Mouse (Mus musculus): Measurements from ENCODE around the gene Trpt1. TPM values are rescaled to one million over a fixed set of nuclear protein-coding genes. Genes with fewer than 3 reads are reported as not detected.
A peak's percentile ranks its signal among the peaks of the same experiment; 100 is the strongest.
"Not testable (repeated sequence)": the region's sequence is repeated elsewhere in the genome, so short reads cannot be mapped to it uniquely, and the experiment has no call there.

Gene Trpt1
- polyA plus RNA-seq, 1 experiment from 2014 or later, result 12.7 TPM

GRCm38 (mm10) chr19:6987904-6988285 is 8.0 kb upstream of the Trpt1 start:
- no peak for ATAC-seq (ENCODE audit: low FRiP score, low read depth)
- peaks cover 32% of the 10 kb centered on the region for H3K4me1 ChIP-seq

GRCm38 (mm10) chr19:6989251-6989650 is 6.7 kb upstream of the Trpt1 start:
- no peak overlapping the region for H3K27ac ChIP-seq
- H3K27me3 ChIP-seq (replicated peaks), result no peaks in the 10 kb centered on the region
- no peaks in the 10 kb centered on the region for H3K9me3 ChIP-seq
- H3K9ac ChIP-seq, result no peak overlapping the region
- no peak overlapping the region for H3K4me3 ChIP-seq
- H3K36me3 ChIP-seq, result peaks cover 10% of the 10 kb centered on the region
- H3K4me1 ChIP-seq, result peaks cover 40% of the 10 kb centered on the region
- ATAC-seq (ENCODE audit: low FRiP score, low read depth), result no peak
- no peak overlapping the region for H3K4me2 ChIP-seq (replicated peaks)
- 89% methylated on average over 8 of the region's 8 CpGs for WGBS

More at GRCm38 (mm10) chr19:6987904-6988285, 8.0 kb upstream of the Trpt1 start:
- 5% methylated on average over 8 of the region's 8 CpGs for WGBS
- H3K27me3 ChIP-seq (replicated peaks), result no peaks in the 10 kb centered on the region
- H3K9me3 ChIP-seq, result no peaks in the 10 kb centered on the region
- peak overlapping the region; percentile 97 for H3K4me2 ChIP-seq (replicated peaks)
- H3K36me3 ChIP-seq, result peaks cover 18% of the 10 kb centered on the region
- H3K27ac ChIP-seq, result no peak overlapping the region
- peak overlapping the region; percentile 93 for H3K9ac ChIP-seq
- H3K4me3 ChIP-seq, result peak overlapping the region; percentile 83

- Histone ChIP-seq H3K4me2 (replicated peaks) (no peak overlapping the region), H3K4me3 (no peak overlapping the region), H3K27me3 (replicated peaks) (no peaks in the 10 kb centered on the region), H3K4me1 (peaks cover 51% of the 10 kb centered on the region), H3K9ac (no peak overlapping the region), H3K9me3 (no peaks in the 10 kb centered on the region), H3K36me3 (no peaks in the 10 kb centered on the region), H3K27ac (no peak overlapping the region)
- 93% methylated on average over 6 of the region's 6 CpGs for WGBS
- no peak for ATAC-seq (ENCODE audit: low FRiP score, low read depth)
Observed at GRCm38 (mm10) chr19:6990712-6991111, 5.2 kb upstream of the Trpt1 start.

GRCm38 (mm10) chr19:6991166-6991565 is 4.8 kb upstream of the Trpt1 start:
- H3K27ac ChIP-seq; ATAC-seq (ENCODE audit: low FRiP score, low read depth): not testable (repeated sequence)
- 92% methylated on average over 6 of the region's 6 CpGs for WGBS

GRCm38 (mm10) chr19:6992011-6992858 is 3.7 kb upstream of the Trpt1 start, which contains the start of gene Dnajc4:
Gene Dnajc4, minus strand, starts transcription at chr19:6992572.
- H3K27me3 ChIP-seq (replicated peaks), result no peaks in the 10 kb centered on the region
- 2% methylated on average over 37 of the region's 37 CpGs for WGBS
- no peaks in the 10 kb centered on the region for H3K9me3 ChIP-seq
- peaks cover 49% of the 10 kb centered on the region for H3K4me1 ChIP-seq
- H3K27ac ChIP-seq, result no peak within 1 kb of the TSS
- peak within 1 kb of the TSS; percentile 85 for H3K4me2 ChIP-seq (replicated peaks)
- ATAC-seq (ENCODE audit: low FRiP score, low read depth), result peak; percentile 92
- peak within 1 kb of the TSS; percentile 52 for H3K4me3 ChIP-seq
- no peaks in the 10 kb centered on the region for H3K36me3 ChIP-seq
- H3K9ac ChIP-seq, result peak within 1 kb of the TSS; percentile 64

More at GRCm38 (mm10) chr19:6991166-6991565, 4.8 kb upstream of the Trpt1 start:
- not testable (repeated sequence) for H3K4me3 ChIP-seq; H3K4me2 ChIP-seq (replicated peaks); H3K27me3 ChIP-seq (replicated peaks); H3K36me3 ChIP-seq; H3K9ac ChIP-seq; H3K9me3 ChIP-seq
- H3K4me1 ChIP-seq, result peaks cover 49% of the 10 kb centered on the region

- Histone ChIP-seq H3K36me3 (peaks cover under 1% of the 10 kb centered on the region; the same call in 1 of the 2 replicates), H3K9ac (peak overlapping the region; percentile 64), H3K4me1 (peaks cover 41% of the 10 kb centered on the region), H3K27me3 (replicated peaks) (no peaks in the 10 kb centered on the region), H3K9me3 (no peaks in the 10 kb centered on the region), H3K4me2 (replicated peaks) (peak overlapping the region; percentile 85), H3K4me3 (peak overlapping the region; percentile 52), H3K27ac (no peak overlapping the region)
- peak; percentile 10; the same call in 1 of the 2 replicates for ATAC-seq (ENCODE audit: low FRiP score, low read depth)
- 64% methylated on average over 14 of the region's 14 CpGs for WGBS
Observed at GRCm38 (mm10) chr19:6993011-6993770, 2.7 kb upstream of the Trpt1 start.

- Histone ChIP-seq H3K4me2 (replicated peaks) (no peak overlapping the region), H3K27ac (no peak overlapping the region), H3K36me3 (peaks cover 9% of the 10 kb centered on the region), H3K4me1 (peaks cover 39% of the 10 kb centered on the region), H3K9me3 (no peaks in the 10 kb centered on the region), H3K9ac (no peak overlapping the region), H3K27me3 (replicated peaks) (no peaks in the 10 kb centered on the region), H3K4me3 (no peak overlapping the region)
- 92% methylated on average over 8 of the region's 8 CpGs for WGBS
- no peak for ATAC-seq (ENCODE audit: low FRiP score, low read depth)
Observed at GRCm38 (mm10) chr19:6994002-6994401, 1.9 kb upstream of the Trpt1 start.

- peaks cover 39% of the 10 kb centered on the region for H3K4me1 ChIP-seq
- no peak overlapping the region for H3K27ac ChIP-seq
- H3K4me2 ChIP-seq (replicated peaks), result peak overlapping the region; percentile 75; the same call in 1 of the 2 replicates
- no peaks in the 10 kb centered on the region for H3K9me3 ChIP-seq
- H3K9ac ChIP-seq, result 0 out of 2 replicates have a peak overlapping the region, but pooled peaks have one; percentile 21
- peaks cover 14% of the 10 kb centered on the region for H3K36me3 ChIP-seq
- H3K4me3 ChIP-seq, result no peak overlapping the region
- H3K27me3 ChIP-seq (replicated peaks), result no peaks in the 10 kb centered on the region
- no peak for ATAC-seq (ENCODE audit: low FRiP score, low read depth)
- 88% methylated on average over 8 of the region's 8 CpGs for WGBS
Observed at GRCm38 (mm10) chr19:6994489-6994888, 1.4 kb upstream of the Trpt1 start.

- Histone ChIP-seq H3K4me3 (peak overlapping the region; percentile 50), H3K4me2 (replicated peaks) (peak overlapping the region; percentile 75), H3K27ac (no peak overlapping the region), H3K27me3 (replicated peaks) (no peaks in the 10 kb centered on the region), H3K36me3 (peaks cover 23% of the 10 kb centered on the region), H3K4me1 (peaks cover 39% of the 10 kb centered on the region), H3K9me3 (no peaks in the 10 kb centered on the region), H3K9ac (peak overlapping the region; percentile 71)
- no peak for ATAC-seq (ENCODE audit: low FRiP score, low read depth)
- WGBS, result 52% methylated on average over 21 of the region's 21 CpGs
Observed at GRCm38 (mm10) chr19:6995255-6995991, 508 bp upstream of the Trpt1 start.

GRCm38 (mm10) chr19:6997721-6998290 is 1.9 kb downstream of the Trpt1 start:
- H3K27ac ChIP-seq, result no peak overlapping the region
- no peak overlapping the region for H3K4me3 ChIP-seq
- H3K4me2 ChIP-seq (replicated peaks), result no peak overlapping the region
- H3K9ac ChIP-seq, result no peak overlapping the region
- no peaks in the 10 kb centered on the region for H3K27me3 ChIP-seq (replicated peaks)
- peaks cover 25% of the 10 kb centered on the region for H3K36me3 ChIP-seq
- ATAC-seq (ENCODE audit: low FRiP score, low read depth), result no peak
- H3K4me1 ChIP-seq, result peaks cover 30% of the 10 kb centered on the region
- H3K9me3 ChIP-seq, result no peaks in the 10 kb centered on the region
- 88% methylated on average over 9 of the region's 9 CpGs for whole genome bisulfite sequencing

- Histone ChIP-seq H3K4me1 (peaks cover 21% of the 10 kb centered on the region), H3K36me3 (peaks cover 25% of the 10 kb centered on the region), H3K9ac (no peak overlapping the region), H3K27ac (no peak overlapping the region), H3K4me3 (no peak overlapping the region), H3K4me2 (replicated peaks) (no peak overlapping the region), H3K27me3 (replicated peaks) (no peaks in the 10 kb centered on the region), H3K9me3 (no peaks in the 10 kb centered on the region)
- no peak for ATAC-seq (ENCODE audit: low FRiP score, low read depth)
- WGBS, result 92% methylated on average over 19 of the region's 19 CpGs
Observed at GRCm38 (mm10) chr19:6999360-7000063, 3.6 kb downstream of the Trpt1 start.
